Mouse (Mus musculus) layer of hippocampus, postnatal 36 days (tissue): ENCODE data around the gene Hrk. TPM values are rescaled to one million over a fixed set of nuclear protein-coding genes. Genes with fewer than 3 reads are reported as not detected.

Experiments used
- DNase-seq, 2 experiments: peaks; one replicate each; pipeline ENCODE4 v3.0.0; 2022
- total RNA-seq, 2 experiments: library from RNA; stranded (reverse); gene quantifications; 2 replicates each; pipeline ENCODE4 v1.2.3; 2021

The Hrk gene
- total RNA-seq, 2 experiments from 2014 or later: 38.0 to 40.2 TPM

DNA sequence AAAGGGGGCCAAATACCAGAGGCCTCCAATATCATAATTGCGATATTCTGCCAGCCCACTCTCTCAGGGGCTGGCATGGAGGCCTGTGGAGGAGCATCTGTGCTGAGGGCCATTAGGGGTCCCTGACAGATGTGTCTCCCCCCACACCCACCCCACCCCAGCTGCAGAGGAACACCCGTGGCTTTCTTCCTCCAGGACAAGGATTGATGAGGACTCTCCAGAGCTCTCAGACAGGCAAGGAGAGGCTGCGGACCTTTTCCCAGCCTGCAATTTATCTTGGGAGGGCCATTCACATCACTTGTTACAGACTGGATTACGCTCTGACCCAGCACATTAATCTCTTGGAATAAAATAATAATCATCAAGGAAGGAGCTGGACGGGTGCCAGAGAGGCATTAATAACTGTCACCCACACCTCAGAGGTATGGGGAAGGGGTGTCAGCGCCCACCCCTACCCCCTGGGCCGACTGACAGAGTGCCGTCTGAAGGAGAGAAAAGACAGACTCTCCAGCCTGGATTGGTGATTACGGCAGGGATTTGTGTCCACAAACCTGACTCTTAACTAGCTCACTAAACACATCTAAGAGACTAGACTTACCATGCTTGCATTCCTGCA, 58.8 kb downstream of the Hrk start:
- no peak for DNase-seq

DNA sequence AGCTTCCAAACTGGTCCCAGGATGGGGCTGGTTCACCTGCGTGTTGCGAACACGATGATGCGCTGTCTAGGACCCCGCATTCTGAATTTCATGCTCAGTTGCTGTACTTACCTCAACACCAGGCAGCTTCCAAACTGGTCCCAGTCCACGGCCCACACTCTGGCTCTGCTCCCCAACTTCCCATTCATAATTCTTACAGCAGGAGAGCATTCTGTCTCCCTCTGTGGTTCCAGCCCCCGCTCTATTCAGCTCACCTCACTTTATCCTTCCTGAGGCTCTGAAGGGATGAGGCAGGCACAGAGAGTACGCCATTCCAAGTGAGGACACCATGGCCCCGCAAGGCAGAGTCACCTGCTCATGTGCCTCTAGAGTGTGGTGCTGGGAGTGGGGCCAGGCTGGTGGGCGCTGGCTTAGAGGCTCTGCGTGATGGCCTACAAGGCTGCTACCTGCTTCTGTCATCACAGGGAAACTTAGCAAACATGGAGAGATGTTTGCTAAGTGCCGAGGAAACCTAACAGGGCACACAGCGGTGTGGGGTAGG, 65.7 kb downstream of the Hrk start:
- DNase-seq: peak; percentile 51 to 59

DNA sequence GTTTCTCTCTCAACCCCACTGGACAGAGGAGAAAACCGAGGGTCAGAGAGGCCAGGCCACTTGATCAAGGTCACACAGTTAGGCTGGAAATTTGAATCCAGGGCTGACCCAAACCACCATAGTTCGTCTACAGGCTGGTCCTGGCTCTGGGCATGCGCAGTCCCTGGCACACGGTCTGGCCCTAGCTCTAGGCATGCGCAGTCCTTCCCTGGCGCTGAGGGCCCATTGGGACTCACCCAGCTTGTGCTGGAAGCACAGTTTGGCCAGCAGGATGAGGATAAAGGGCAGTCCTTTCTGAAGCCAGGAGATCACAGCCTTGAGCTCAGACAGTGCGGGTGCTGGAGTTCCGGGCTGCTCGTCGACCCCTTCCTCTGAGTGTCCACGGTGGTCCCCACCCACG, 72.4 kb downstream of the Hrk start:
- DNase-seq: no peak

Other genes starting within 250 kb of the Hrk start
- gene Fbxo21, start 187.9 kb upstream of the Hrk start, total RNA-seq: 100 to 1,000 TPM; 145 to 152 TPM
- 10 to 100 TPM; 92.5 to 93.1 TPM for gene Tesc, start 136.9 kb upstream of the Hrk start, total RNA-seq
- 10 to 100 TPM; 35.2 to 37.7 TPM for gene Fbxw8, start 9.2 kb upstream of the Hrk start, total RNA-seq
- 10 to 100 TPM; 71.5 to 72.2 TPM for gene Rnft2, start 80.5 kb downstream of the Hrk start, total RNA-seq
- 10 to 100 TPM; 16.5 to 16.7 TPM for gene 2410131K14Rik, start 80.6 kb downstream of the Hrk start, total RNA-seq